Mouse (Mus musculus) neural tube, embryonic 15.5 days (tissue): ENCODE results near the gene Gjd2. TPM values are rescaled to one million over a fixed set of nuclear protein-coding genes. Genes with fewer than 3 reads are reported as not detected.

Experiments used
- ATAC-seq: fragments of 200-750 bp; cut with Nextera tagmentation; 2 replicates; pipeline ENCODE4 v1.8.0; 2017; ENCODE audit warnings: mild to moderate bottlenecking, moderate TSS enrichment, moderate library complexity; ENCODE audit not compliant: low FRiP score
- H3K27ac ChIP-seq: fragments of 300-500 bp; sonication (generic); replicated peaks from 2 replicates; pipeline ENCODE4 v1.5.1; 2015; ENCODE audit warnings: mild to moderate bottlenecking, inconsistent platforms
- H3K27me3 ChIP-seq: fragments of 300-500 bp; sonication (generic); replicated peaks from 2 replicates; pipeline ENCODE4 v1.6.1; 2015; ENCODE audit warnings: inconsistent platforms
- H3K36me3 ChIP-seq: fragments of 300-500 bp; sonication (generic); 2 replicates; pipeline ENCODE4 v1.6.1; 2015; ENCODE audit warnings: inconsistent platforms
- H3K4me1 ChIP-seq: fragments of 300-500 bp; sonication (generic); 2 replicates; pipeline ENCODE4 v1.6.1; 2015; ENCODE audit warnings: inconsistent platforms
- H3K4me2 ChIP-seq: fragments of 300-500 bp; sonication (generic); 2 replicates; pipeline ENCODE4 v1.6.1; 2015; ENCODE audit warnings: inconsistent platforms, mild to moderate bottlenecking, moderate library complexity
- H3K4me3 ChIP-seq: fragments of 300-500 bp; sonication (generic); replicated peaks from 2 replicates; pipeline ENCODE4 v1.5.1; 2015; ENCODE audit warnings: mild to moderate bottlenecking, inconsistent platforms
- H3K9ac ChIP-seq: fragments of 300-500 bp; sonication (generic); replicated peaks from 2 replicates; pipeline ENCODE4 v1.6.1; 2015; ENCODE audit warnings: mild to moderate bottlenecking, inconsistent platforms
- H3K9me3 ChIP-seq: fragments of 300-500 bp; sonication (generic); replicated peaks from 2 replicates; pipeline ENCODE4 v1.6.1; 2016; ENCODE audit warnings: inconsistent platforms
- WGBS: fragments of 180-500 bp; shearing (Covaris S2); methylation state at CpG from one replicate; pipeline ENCODE4 v1.1.7; 2015; ENCODE audit warnings: mixed read lengths; 5-methylcytosine and 5-hydroxymethylcytosine counted together
- polyA plus RNA-seq: library from polyadenylated mRNA; unstranded; fragments of >200 nt; fragmentation: Nextera tagmentation; extraction: Ambion mirVana; gene quantifications from 2 replicates; pipeline ENCODE4 v1.2.1, GENCODE M21; 2015

Gene Gjd2
- polyA plus RNA-seq, 1 experiment from 2014 or later = 14.9 TPM

DNA sequence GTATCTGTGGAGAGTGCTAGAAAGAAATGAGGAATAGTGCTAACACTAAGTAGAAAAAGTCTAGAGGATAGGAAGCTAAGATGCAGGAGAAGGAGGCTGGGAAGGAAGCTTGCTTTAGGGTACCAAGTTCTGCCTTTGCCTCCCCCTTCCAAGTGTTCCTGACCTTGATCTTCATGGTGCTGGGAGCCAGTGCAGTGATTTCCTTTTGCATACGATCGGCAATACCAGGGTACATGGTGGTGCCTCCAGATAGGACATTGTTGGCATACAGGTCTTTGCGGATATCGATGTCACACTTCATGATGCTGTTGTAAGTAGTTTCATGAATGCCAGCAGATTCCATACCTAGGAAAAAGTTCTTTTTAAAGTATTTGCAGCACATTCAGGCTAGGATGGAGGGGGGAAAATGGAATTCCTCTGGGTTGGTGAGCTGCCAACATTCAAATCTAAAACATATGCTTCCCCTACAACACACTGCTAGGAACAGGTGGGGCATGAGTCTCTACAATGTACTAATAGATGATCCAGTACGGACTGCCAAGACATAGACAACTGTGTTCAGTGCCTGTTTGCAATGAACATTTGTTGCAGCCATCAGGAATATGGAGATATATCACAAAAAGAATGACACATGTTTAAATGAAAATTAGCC lies 34.7 kb upstream of the Gjd2 start:
- Histone ChIP-seq H3K36me3 (no peaks in the 10 kb centered on the region), H3K9ac (no peak overlapping the region), H3K9me3 (no peaks in the 10 kb centered on the region), H3K27me3 (no peaks in the 10 kb centered on the region), H3K27ac (no peak overlapping the region), H3K4me1 (no peaks in the 10 kb centered on the region), H3K4me3 (no peak overlapping the region), H3K4me2 (no peak overlapping the region)
- 90% methylated on average over 5 of the region's 5 CpGs for WGBS
- ATAC-seq = no peak

DNA sequence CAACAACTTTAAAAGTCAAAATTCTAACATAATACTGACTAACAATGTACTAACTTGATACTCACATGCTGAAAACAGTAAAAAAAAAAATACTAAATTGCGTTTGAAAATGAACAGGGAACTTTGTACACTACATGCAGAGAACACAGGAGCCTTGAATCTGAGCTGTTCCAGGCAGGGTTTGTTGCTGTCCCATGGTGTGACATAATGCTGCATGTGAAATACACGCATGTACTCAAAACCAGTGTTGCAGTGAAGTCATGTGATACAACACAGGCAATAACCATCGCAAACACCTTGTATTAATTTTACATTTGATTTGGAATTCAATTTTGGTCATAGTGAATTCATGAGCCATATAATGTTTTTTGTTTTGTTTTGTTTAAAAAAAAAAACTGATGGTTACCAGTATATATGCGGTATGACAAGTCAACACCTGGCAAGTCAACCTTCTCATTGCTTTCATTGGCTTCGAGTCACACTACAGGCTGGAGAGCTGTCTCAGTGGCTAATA lies 32.8 kb upstream of the Gjd2 start:
- no peak for ATAC-seq

DNA sequence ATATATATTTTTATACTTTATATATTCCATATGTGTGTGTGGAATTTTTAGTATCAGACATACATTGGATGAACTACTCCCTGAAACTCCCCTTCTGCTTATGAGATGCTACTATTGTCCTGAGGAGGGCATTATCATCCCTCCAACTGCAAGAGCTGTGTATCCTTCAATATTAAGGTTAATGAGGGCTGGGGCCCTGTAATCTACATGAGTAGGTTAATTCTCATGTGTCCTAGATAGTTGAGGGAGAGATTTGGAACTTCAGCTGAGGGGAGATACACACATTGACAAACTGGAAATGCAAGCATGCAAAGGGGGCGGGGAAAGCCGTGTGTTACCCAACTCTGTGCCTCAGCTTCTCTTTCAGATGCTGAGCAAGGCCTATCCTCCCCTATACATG lies 24.5 kb upstream of the Gjd2 start:
- Histone ChIP-seq H3K4me1 (no peaks in the 10 kb centered on the region), H3K4me3 (no peak overlapping the region), H3K4me2 (no peak overlapping the region), H3K27ac (no peak overlapping the region), H3K9ac (no peak overlapping the region), H3K9me3 (no peaks in the 10 kb centered on the region), H3K36me3 (no peaks in the 10 kb centered on the region), H3K27me3 (no peaks in the 10 kb centered on the region)
- ATAC-seq = no peak
- WGBS = 78% methylated on average over 2 of the region's 2 CpGs

More for the DNA sequence above, 32.8 kb upstream of the Gjd2 start:
- Histone ChIP-seq H3K9me3 (no peaks in the 10 kb centered on the region), H3K27me3 (no peaks in the 10 kb centered on the region), H3K36me3 (no peaks in the 10 kb centered on the region), H3K4me3 (no peak overlapping the region), H3K27ac (no peak overlapping the region), H3K9ac (no peak overlapping the region), H3K4me1 (no peaks in the 10 kb centered on the region), H3K4me2 (no peak overlapping the region)
- 93% methylated on average over 5 of the region's 5 CpGs for WGBS

DNA sequence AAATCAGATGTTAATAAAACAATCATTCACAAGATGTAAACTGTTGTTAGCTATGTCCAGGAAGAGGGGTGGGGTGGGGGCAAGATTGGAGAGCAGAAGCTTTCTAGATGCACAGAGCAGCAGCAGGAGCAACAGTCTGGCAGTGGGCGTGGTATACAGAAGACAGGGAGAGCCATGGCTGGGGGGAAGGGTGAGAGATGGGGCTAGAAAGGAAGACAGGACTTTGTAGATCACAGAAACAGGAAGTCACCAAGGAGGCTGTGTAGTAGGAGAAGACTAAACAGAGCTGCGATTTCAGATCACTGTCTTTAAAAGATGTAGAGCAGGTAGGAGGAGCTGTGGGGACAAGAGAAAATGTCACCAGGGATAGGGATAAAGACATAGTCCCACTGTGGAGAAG lies 18.8 kb upstream of the Gjd2 start:
- ATAC-seq = no peak
- Histone ChIP-seq H3K4me2 (no peak overlapping the region), H3K4me1 (no peaks in the 10 kb centered on the region), H3K27me3 (no peaks in the 10 kb centered on the region), H3K9me3 (no peaks in the 10 kb centered on the region), H3K36me3 (no peaks in the 10 kb centered on the region), H3K4me3 (no peak overlapping the region), H3K27ac (no peak overlapping the region), H3K9ac (no peak overlapping the region)
- 52% methylated on average over 2 of the region's 2 CpGs for WGBS

DNA sequence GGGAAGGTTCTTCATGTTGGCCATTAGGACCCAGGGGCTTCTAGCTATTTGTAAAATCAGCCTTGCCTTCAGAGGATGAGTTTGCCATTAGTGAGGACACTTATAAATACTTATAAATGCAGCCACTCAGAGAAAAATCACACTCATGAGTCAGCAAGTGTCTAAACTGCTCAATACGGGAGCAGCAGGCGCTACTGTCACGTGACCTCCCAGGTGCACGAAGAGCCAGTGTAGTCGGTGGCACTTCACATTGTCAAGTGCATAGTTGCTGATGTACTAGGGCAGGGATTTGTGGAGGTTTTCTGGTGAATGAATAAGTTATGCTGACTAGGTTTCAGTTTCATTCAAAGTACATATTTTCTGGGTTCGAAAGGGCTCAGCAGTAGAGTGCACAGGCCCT lies 10.0 kb upstream of the Gjd2 start:
- Histone ChIP-seq H3K4me1 (peaks cover 5% of the 10 kb centered on the region; the same call in 1 of the 2 replicates), H3K27me3 (no peaks in the 10 kb centered on the region), H3K36me3 (no peaks in the 10 kb centered on the region), H3K9ac (no peak overlapping the region), H3K9me3 (no peaks in the 10 kb centered on the region), H3K4me3 (no peak overlapping the region), H3K27ac (no peak overlapping the region), H3K4me2 (no peak overlapping the region)
- ATAC-seq = no peak
- 90% methylated on average over 6 of the region's 6 CpGs for WGBS

DNA sequence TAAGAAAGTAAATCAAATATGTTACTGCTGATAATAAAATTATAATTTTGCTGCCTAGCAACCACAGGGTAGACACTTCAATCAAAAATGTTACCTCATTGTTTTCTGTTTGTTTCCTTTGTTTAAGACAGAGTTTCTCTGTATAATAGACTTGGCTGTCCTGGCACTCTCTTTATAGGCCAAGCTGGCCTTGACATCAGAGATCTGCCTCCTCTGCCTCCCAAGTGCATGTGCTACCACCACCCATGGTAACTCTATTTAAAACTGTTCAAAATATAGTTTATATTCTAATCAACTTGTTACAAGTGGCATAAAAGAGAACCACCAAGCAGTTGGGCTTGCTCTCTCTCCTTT lies 6.8 kb upstream of the Gjd2 start:
- ATAC-seq = no peak
- no peak overlapping the region for H3K4me3 ChIP-seq

DNA sequence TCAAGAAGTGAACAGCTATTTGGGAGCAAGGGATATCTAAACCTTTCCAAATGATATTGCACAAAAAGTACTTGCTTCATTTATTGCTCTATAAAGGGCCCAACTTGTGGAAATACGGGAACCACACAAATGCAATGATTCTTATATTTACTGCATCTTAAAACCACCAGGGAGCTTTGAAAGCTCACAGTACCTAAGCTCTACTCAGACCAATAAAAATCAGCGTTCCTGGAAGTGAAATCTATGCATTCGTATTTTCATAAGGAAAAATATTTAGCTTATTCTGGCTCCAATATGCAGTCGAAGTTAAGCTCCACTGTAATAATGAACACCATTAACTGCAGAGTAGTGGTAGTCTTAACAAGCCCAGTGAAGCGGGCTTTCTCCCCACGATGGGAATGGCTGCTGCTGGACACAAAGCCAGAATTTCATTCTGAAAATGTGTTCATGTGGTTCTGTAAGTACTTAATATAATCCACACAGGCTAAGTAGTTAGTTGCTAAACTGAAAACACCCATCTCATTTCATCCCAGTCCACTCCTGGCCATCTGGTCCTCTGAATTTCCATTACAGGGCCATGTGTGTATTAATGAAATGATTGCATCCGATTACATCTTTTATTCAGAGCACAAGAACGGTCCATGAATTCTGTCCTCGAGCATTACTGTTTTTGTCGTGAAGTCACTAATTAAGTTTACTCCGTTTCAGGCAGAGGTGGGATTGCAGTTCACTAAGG lies 6.2 kb upstream of the Gjd2 start:
- no peak overlapping the region for H3K4me2 ChIP-seq

More for the DNA sequence above, 6.8 kb upstream of the Gjd2 start:
- Histone ChIP-seq H3K4me2 (no peak overlapping the region), H3K9ac (no peak overlapping the region), H3K27ac (no peak overlapping the region), H3K4me1 (peaks cover 12% of the 10 kb centered on the region; the same call in 1 of the 2 replicates), H3K36me3 (no peaks in the 10 kb centered on the region), H3K27me3 (no peaks in the 10 kb centered on the region), H3K9me3 (no peaks in the 10 kb centered on the region)

DNA sequence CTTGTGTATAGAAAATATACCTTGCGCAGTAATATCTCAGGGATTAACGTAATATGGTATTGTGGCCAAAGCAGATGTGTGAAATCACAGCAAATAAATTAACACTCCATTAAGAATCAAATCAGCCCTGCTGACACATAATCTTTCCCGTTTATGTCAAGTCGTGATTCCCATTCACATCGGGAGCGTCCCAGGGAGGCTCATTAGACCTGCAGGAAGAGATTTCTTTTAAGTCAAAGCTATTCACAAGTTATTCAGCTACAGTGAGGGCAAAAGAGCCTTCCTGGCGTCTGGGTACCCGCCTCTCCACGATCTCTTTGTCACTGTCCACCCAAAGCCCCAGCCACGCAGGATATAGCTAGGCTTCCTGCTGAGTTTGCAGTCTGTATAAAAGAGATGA lies 4.7 kb upstream of the Gjd2 start:
- H3K4me1 ChIP-seq = peaks cover 24% of the 10 kb centered on the region; the same call in 1 of the 2 replicates
- H3K9me3 ChIP-seq = no peaks in the 10 kb centered on the region
- H3K27ac ChIP-seq = no peak overlapping the region
- WGBS = 15% methylated on average over 10 of the region's 10 CpGs
- H3K9ac ChIP-seq = no peak overlapping the region
- no peaks in the 10 kb centered on the region for H3K27me3 ChIP-seq
- ATAC-seq = no peak
- H3K4me2 ChIP-seq = peak overlapping the region; percentile 34
- H3K36me3 ChIP-seq = no peaks in the 10 kb centered on the region
- no peak overlapping the region for H3K4me3 ChIP-seq

More for the DNA sequence above, 6.2 kb upstream of the Gjd2 start:
- ATAC-seq = peak; percentile 39; the same call in 1 of the 2 replicates
- no peak overlapping the region for H3K27ac ChIP-seq
- H3K9ac ChIP-seq = no peak overlapping the region
- no peaks in the 10 kb centered on the region for H3K27me3 ChIP-seq
- 50% methylated on average over 11 of the region's 11 CpGs for WGBS
- peaks cover 12% of the 10 kb centered on the region; the same call in 1 of the 2 replicates for H3K4me1 ChIP-seq
- H3K36me3 ChIP-seq = no peaks in the 10 kb centered on the region
- H3K9me3 ChIP-seq = no peaks in the 10 kb centered on the region
- no peak overlapping the region for H3K4me3 ChIP-seq

DNA sequence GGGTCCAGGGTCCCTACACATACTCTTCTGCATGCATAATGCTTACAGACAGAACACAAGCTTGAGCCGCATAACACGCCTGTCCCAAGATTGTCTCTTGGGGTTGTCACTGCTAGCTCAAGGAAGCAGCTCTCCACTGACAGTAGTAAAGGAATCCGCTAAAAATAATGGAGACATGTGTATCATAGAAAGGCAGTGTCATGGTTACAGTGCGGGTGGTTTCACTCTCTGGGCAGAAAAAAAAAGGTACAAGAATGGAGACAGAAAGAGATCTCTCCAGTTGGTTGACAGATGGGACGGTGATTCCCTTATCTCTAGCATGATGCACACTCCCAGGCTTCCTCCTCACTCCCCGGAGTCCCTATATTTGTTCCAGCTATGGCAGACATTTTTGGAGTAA lies 1.4 kb upstream of the Gjd2 start:
- Histone ChIP-seq H3K27me3 (peaks cover 6% of the 10 kb centered on the region; the same call in 1 of the 2 replicates), H3K4me2 (peak overlapping the region; percentile 74), H3K4me1 (peaks cover 31% of the 10 kb centered on the region; the same call in 1 of the 2 replicates), H3K4me3 (peak overlapping the region; percentile 73), H3K27ac (no peak overlapping the region), H3K9ac (no peak overlapping the region), H3K9me3 (no peaks in the 10 kb centered on the region), H3K36me3 (no peaks in the 10 kb centered on the region)
- WGBS = 75% methylated on average over 6 of the region's 6 CpGs
- no peak for ATAC-seq

DNA sequence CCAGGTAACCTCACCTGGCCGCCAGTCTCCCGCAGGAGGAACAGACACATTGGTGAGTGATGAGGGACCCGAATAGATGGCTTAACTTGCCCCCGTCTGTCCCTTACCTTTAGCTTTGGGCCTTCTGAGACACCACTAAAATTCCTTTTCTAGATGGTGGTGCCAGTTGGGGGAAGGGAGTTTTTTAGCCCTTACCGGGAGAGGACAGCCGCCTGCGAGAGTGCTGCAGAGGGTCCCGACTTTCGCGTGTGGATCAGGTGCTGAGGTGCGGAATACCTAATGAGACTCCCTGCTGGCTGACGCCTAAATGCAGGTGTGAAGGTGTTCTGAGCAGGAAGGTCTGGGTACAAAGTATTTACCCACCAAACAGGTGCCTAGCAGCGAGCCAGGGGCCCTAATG lies 427 bp upstream of the Gjd2 start:
- Histone ChIP-seq H3K4me2 (peak overlapping the region; percentile 74), H3K4me1 (peaks cover 31% of the 10 kb centered on the region; the same call in 1 of the 2 replicates), H3K9ac (peak overlapping the region; percentile 88), H3K9me3 (no peaks in the 10 kb centered on the region), H3K27ac (peak overlapping the region; percentile 79), H3K36me3 (no peaks in the 10 kb centered on the region), H3K27me3 (peaks cover 6% of the 10 kb centered on the region; the same call in 1 of the 2 replicates), H3K4me3 (peak overlapping the region; percentile 73)
- WGBS = 1% methylated on average over 13 of the region's 13 CpGs
- ATAC-seq = peak; percentile 43

DNA sequence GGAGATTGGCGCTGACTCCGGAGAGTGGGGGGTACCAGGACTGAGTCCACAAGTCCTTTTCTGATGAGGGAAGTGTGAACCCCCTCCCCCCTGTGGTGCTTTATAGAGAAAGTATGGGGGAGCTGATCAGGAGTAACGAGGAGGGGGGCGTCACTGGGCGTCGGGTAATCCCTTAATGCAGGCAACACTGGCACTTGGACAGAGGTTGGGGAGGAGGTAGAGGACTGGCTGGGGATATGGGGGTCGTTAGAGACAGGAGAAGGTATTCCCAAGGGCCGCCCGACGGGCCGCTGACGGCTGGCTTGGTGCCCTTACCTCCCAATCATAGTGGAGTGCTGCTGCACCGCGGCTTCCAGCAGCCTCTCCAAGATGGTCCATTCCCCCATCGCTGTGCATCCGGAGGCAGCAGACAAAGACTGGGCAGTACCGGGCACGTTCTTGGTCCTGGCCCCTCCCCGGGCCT lies 639 bp downstream of the Gjd2 start:
- Histone ChIP-seq H3K27me3 (peaks cover 6% of the 10 kb centered on the region; the same call in 1 of the 2 replicates), H3K27ac (peak overlapping the region; percentile 79), H3K9ac (peak overlapping the region; percentile 88), H3K4me1 (peaks cover 21% of the 10 kb centered on the region; the same call in 1 of the 2 replicates), H3K4me3 (peak overlapping the region; percentile 73), H3K4me2 (peak overlapping the region; percentile 74), H3K9me3 (no peaks in the 10 kb centered on the region), H3K36me3 (no peaks in the 10 kb centered on the region)
- ATAC-seq = peak; percentile 84
- 2% methylated on average over 19 of the region's 19 CpGs for WGBS

DNA sequence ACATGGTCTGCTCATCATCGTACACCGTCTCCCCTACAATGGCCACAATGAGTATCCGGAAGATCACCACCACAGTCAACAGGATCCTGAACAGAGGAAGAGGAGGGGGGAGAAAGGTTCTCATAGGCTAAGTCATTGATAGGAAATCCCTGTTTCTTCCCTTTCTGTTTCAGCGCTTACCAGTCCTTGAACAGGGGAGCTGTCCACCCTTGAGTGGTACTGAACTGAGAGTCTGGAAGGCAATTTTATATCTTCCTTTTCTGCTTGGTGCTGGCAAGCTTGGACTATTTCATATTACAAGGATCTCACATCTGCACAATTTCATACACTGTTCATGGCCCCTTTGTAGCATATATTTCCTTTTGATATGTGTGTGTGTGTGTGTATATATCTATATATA lies 1.6 kb downstream of the Gjd2 start:
- Histone ChIP-seq H3K4me3 (peak overlapping the region; percentile 73), H3K4me2 (peak overlapping the region; percentile 74), H3K27me3 (peaks cover 6% of the 10 kb centered on the region; the same call in 1 of the 2 replicates), H3K27ac (no peak overlapping the region), H3K9ac (no peak overlapping the region), H3K36me3 (no peaks in the 10 kb centered on the region), H3K9me3 (no peaks in the 10 kb centered on the region), H3K4me1 (peaks cover 20% of the 10 kb centered on the region; the same call in 1 of the 2 replicates)
- 56% methylated on average over 4 of the region's 4 CpGs for WGBS
- ATAC-seq = no peak
